Mouse (Mus musculus) E14TG2a.4 (cell line): Measurements from ENCODE around the gene Pglyrp2.

Experiments used
- CTCF ChIP-seq: conservative IDR thresholded peaks from 2 replicates; pipeline ENCODE4 v1.5.1; 2014; ENCODE audit warnings: low read length
- NANOG ChIP-seq: IDR thresholded peaks from 2 replicates; pipeline ENCODE4 v1.6.1; 2014; ENCODE audit warnings: borderline replicate concordance, low read length, mixed read lengths

GRCm38 (mm10) chr17:32402011-32402778 is 21.8 kb downstream of the Pglyrp2 start:
- TF ChIP-seq CTCF, result no peak
- no peak for TF ChIP-seq NANOG
